Mouse (Mus musculus) C2C12 (cell line): Measurements from ENCODE around the gene Btbd6.

Experiments
- CEBPB ChIP-seq: IDR thresholded peaks from one replicate; pipeline ENCODE4 v1.6.1; 2011; ENCODE audit warnings: low read depth, mild to moderate bottlenecking, control low read depth, moderate library complexity
- CTCF ChIP-seq: IDR thresholded peaks from one replicate; pipeline ENCODE4 v1.5.1; 2011; ENCODE audit not compliant: control insufficient read depth, insufficient read depth, insufficient read length
- MAX ChIP-seq: IDR thresholded peaks from one replicate; pipeline ENCODE4 v1.6.1; 2011; ENCODE audit warnings: mild to moderate bottlenecking, control low read depth
- MYOD1 ChIP-seq: IDR thresholded peaks from one replicate; pipeline ENCODE4 v1.6.1; 2011; ENCODE audit warnings: low read depth; ENCODE audit not compliant: control insufficient read depth, insufficient read length
- MYOG ChIP-seq: IDR thresholded peaks from one replicate; pipeline ENCODE4 v1.6.1; 2011; ENCODE audit not compliant: control insufficient read depth, insufficient read length; ENCODE audit errors: extremely low read depth
- USF1 ChIP-seq: IDR thresholded peaks from one replicate; pipeline ENCODE4 v1.6.1; 2011; ENCODE audit warnings: low read depth, mild to moderate bottlenecking, control low read depth, moderate library complexity

- no peak for TF ChIP-seq CTCF
- TF ChIP-seq USF1, result no peak
- no peak for TF ChIP-seq MYOG
- no peak for TF ChIP-seq MAX
- no peak for TF ChIP-seq MYOD1
- no peak for TF ChIP-seq CEBPB
These were observed 26.1 kb upstream of the Btbd6 start for GRCm38 (mm10) chr12:112950040-112950760.
